Mouse (Mus musculus): Measurements from ENCODE around the gene C1qtnf1. TPM values are rescaled to one million over a fixed set of nuclear protein-coding genes. Genes with fewer than 3 reads are reported as not detected.

C1qtnf1 gene
- polyA plus RNA-seq, 2 experiments, result 1.1 to 1.4 TPM

DNA sequence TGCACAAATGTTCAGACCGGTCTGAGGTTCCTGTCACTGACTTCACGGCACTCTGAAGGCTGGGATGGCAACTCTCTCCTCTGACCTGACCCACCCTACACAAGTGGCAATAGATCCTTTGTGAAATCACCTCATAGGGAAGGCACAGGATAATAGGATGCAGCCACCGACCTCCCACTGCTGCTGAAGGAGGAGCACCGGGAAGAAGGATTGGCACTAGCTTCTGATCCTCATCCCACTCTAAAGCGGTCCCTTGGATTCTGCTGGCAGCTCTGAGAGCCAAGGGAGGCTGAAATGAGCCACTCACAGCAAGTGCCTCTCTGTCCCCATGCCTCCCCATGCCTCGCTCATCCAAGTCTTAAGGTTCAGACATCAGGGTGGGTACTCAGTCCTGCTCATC is 33.5 kb upstream of the C1qtnf1 start:
- no peaks in the 10 kb centered on the region; the same call in 1 of the 2 replicates for H3K36me3 ChIP-seq (replicated peaks; ENCODE audit: control insufficient read depth, insufficient read depth, low read depth)
- H3K4me2 ChIP-seq (ENCODE audit: low read depth), result no peak overlapping the region
- no peaks in the 10 kb centered on the region for H3K27me3 ChIP-seq (ENCODE audit: control insufficient read depth, insufficient read depth, low read length)
- H3K4me3 ChIP-seq (ENCODE audit: insufficient read depth in 1 of 2, low read depth in 2 of 2, low read length in 2 of 2), result no peak overlapping the region
- H3K4me1 ChIP-seq (replicated peaks; ENCODE audit: control insufficient read depth in 2 of 2, insufficient read depth in 2 of 2, low read length in 1 of 2), result peaks cover under 1 to 2% of the 10 kb centered on the region in 2 experiments
- TF ChIP-seq CTCF (IDR thresholded peaks at IDR 0.05; ENCODE audit: low read depth) (no peak), EP300 (IDR thresholded peaks at IDR 0.05; ENCODE audit: low read depth) (no peak)
- H3K9me3 ChIP-seq (ENCODE audit: control insufficient read depth, low read length), result no peaks in the 10 kb centered on the region
- no peak overlapping the region for H3K27ac ChIP-seq
- DNase-seq (ENCODE audit: low read depth in 3 of 3, low spot score in 3 of 3) (no peak), ATAC-seq (ENCODE audit: insufficient read depth) (no peak)
- 45% methylated on average over 6 of the region's 6 CpGs for WGBS (ENCODE audit: insufficient replicate concordance)
- H3K9ac ChIP-seq (replicated peaks), result no peak overlapping the region

DNA sequence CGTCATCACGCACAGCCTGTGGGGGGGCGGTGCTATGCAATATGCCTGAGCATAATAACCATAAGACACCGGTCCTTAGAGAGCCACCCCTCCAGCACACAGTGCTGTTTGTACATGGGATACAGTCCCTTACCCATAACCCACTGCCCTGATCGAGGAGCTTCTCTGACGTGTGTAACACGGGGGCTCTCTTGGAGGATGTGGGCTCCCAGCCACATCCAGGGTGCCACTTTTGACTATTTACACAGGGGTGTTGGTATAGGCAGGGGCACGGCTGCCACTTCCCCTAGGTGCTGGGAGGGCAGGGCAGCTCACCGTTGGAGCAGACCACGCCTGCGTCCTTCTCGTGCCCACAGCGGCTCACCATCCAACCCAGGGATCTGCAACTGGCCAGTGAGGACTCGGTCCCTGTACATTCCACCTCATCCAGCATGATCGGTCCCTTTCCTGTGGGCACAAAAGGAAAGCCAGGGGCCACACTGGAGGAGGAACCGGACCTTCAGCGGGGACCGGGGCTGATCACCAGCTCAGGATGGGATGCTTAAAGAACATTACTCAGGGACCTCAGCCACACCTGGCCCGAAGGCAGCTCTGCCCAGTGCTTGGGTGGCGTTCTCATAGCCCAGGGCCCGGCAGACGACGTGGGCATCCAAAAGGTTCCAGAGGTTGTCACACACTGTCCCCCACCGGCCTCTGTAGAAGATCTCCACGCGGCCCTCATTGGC is 30.0 kb upstream of the C1qtnf1 start:
- WGBS (ENCODE audit: insufficient replicate concordance), result 80% methylated on average over 26 of the region's 26 CpGs
- Histone ChIP-seq H3K4me2 (ENCODE audit: low read depth) (no peak overlapping the region), H3K4me3 (ENCODE audit: insufficient read depth in 1 of 2, low read depth in 2 of 2, low read length in 2 of 2) (no peak overlapping the region), H3K36me3 (replicated peaks; ENCODE audit: control insufficient read depth, insufficient read depth, low read depth) (no peaks in the 10 kb centered on the region; the same call in 1 of the 2 replicates), H3K27ac (no peak overlapping the region), H3K27me3 (ENCODE audit: control insufficient read depth, insufficient read depth, low read length) (no peaks in the 10 kb centered on the region), H3K9me3 (ENCODE audit: control insufficient read depth, low read length) (no peaks in the 10 kb centered on the region), H3K9ac (replicated peaks) (no peak overlapping the region), H3K4me1 (replicated peaks; ENCODE audit: control insufficient read depth in 2 of 2, insufficient read depth in 2 of 2, low read length in 1 of 2) (peaks cover 9 to 25% of the 10 kb centered on the region in 2 experiments)
- DNase-seq (ENCODE audit: low read depth in 3 of 3, low spot score in 3 of 3), result no peak
- TF ChIP-seq EP300 (IDR thresholded peaks at IDR 0.05; ENCODE audit: low read depth), result no peak
- TF ChIP-seq CTCF (IDR thresholded peaks at IDR 0.05; ENCODE audit: low read depth), result no peak
- ATAC-seq (ENCODE audit: insufficient read depth), result no peak

DNA sequence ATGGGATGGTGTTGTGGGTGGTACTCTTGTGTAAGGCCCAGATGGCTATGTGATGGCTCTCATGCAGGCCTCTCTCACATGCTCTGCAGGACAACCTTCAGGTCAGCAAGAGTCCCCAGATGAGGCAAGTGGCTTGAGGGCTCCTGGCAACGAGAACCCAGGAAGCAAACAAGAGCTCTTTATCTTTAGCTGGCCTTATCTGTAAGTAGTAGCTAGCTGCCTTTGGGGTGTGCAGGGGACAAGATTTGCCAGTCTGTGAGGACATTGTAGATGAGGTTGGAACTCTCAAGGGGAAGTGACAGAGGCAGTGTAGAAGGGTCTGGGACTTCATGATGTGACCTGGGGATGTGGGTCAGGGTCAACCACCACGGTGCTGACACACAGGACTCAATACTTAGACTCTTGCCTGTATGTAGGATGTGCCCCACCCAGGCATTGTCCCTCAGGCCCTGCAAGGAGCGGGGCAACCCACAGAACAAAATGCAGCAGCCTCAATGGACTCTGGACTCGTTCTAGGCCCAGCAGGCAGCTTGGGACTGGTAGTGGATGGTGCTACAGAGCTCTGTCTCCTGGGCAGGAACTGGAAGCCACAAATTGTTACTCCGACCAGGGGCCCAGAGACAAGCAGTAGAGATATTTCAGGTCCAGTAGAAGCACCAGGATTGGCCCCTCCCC is 28.0 kb upstream of the C1qtnf1 start:
- no peak for DNase-seq (ENCODE audit: low read depth in 3 of 3, low spot score in 3 of 3)
- Histone ChIP-seq H3K27ac (no peak overlapping the region), H3K9me3 (ENCODE audit: control insufficient read depth, low read length) (no peaks in the 10 kb centered on the region), H3K4me2 (ENCODE audit: low read depth) (peak overlapping the region; percentile 28), H3K27me3 (ENCODE audit: control insufficient read depth, insufficient read depth, low read length) (no peaks in the 10 kb centered on the region), H3K4me1 (replicated peaks; ENCODE audit: control insufficient read depth in 2 of 2, insufficient read depth in 2 of 2, low read length in 1 of 2) (peaks cover 9 to 25% of the 10 kb centered on the region in 2 experiments), H3K36me3 (replicated peaks; ENCODE audit: control insufficient read depth, insufficient read depth, low read depth) (no peaks in the 10 kb centered on the region; the same call in 1 of the 2 replicates), H3K9ac (replicated peaks) (no peak overlapping the region; the same call in 1 of the 2 replicates), H3K4me3 (ENCODE audit: insufficient read depth in 1 of 2, low read depth in 2 of 2, low read length in 2 of 2) (no peak overlapping the region)
- 13% methylated on average over 5 of the region's 5 CpGs for WGBS (ENCODE audit: insufficient replicate concordance)
- TF ChIP-seq EP300 (IDR thresholded peaks at IDR 0.05; ENCODE audit: low read depth) (peak; percentile 71), CTCF (IDR thresholded peaks at IDR 0.05; ENCODE audit: low read depth) (no peak)
- peak; percentile 55 for ATAC-seq (ENCODE audit: insufficient read depth)

DNA sequence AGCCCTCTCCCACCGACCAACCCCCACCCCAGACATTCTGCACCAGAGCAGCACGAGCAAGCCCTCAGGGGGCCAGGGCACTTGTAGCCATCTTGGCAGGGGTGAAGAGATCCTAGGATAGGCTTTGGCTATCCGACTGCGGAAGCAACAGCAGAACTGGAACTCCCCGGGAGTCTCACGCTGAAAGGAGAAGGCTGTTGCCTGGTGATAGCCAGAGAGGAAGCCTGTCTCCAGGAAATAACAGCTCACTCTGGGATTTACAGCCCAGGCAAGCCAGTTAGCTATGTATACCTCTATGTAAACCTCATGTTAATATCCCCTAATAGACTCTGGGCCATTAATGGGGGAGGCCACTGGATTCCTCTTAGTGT is 27.5 kb upstream of the C1qtnf1 start:
- H3K36me3 ChIP-seq (replicated peaks; ENCODE audit: control insufficient read depth, insufficient read depth, low read depth), result no peaks in the 10 kb centered on the region; the same call in 1 of the 2 replicates
- 5% methylated on average over 6 of the region's 6 CpGs for WGBS (ENCODE audit: insufficient replicate concordance)
- TF ChIP-seq EP300 (IDR thresholded peaks at IDR 0.05; ENCODE audit: low read depth) (no peak), CTCF (IDR thresholded peaks at IDR 0.05; ENCODE audit: low read depth) (no peak)
- no peaks in the 10 kb centered on the region for H3K9me3 ChIP-seq (ENCODE audit: control insufficient read depth, low read length)
- peaks cover 9 to 25% of the 10 kb centered on the region in 2 experiments for H3K4me1 ChIP-seq (replicated peaks; ENCODE audit: control insufficient read depth in 2 of 2, insufficient read depth in 2 of 2, low read length in 1 of 2)
- H3K4me2 ChIP-seq (ENCODE audit: low read depth), result peak overlapping the region; percentile 28
- H3K4me3 ChIP-seq (ENCODE audit: insufficient read depth in 1 of 2, low read depth in 2 of 2, low read length in 2 of 2), result no peak overlapping the region
- H3K27ac ChIP-seq, result no peak overlapping the region
- ATAC-seq (ENCODE audit: insufficient read depth) (peak; percentile 10; the same call in 1 of the 2 replicates), DNase-seq (ENCODE audit: low read depth in 3 of 3, low spot score in 3 of 3) (peak in 1 of 3 experiments; percentile 22)
- H3K27me3 ChIP-seq (ENCODE audit: control insufficient read depth, insufficient read depth, low read length), result no peaks in the 10 kb centered on the region
- H3K9ac ChIP-seq (replicated peaks), result no peak overlapping the region; the same call in 1 of the 2 replicates

DNA sequence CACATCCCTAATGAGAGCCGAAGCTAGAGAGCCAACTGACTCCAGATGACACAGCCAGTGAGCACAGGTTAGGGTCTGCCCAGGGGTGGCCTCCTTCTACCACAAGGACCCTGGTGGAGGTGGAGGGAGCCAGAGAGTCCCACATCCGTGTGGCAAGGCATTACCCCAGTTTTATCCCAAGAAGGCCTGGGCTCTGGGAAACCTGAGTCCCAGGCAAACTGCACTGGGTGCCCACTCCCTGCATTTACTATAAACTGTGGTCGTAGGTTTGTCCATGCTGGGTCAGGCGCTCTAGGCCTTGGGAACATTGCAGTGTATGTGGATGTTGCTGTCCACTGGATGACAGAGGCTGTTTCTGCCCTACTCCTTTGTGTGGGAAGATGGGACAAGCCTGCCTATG is 26.8 kb upstream of the C1qtnf1 start:
- TF ChIP-seq CTCF (IDR thresholded peaks at IDR 0.05; ENCODE audit: low read depth) (no peak), EP300 (IDR thresholded peaks at IDR 0.05; ENCODE audit: low read depth) (no peak)
- Histone ChIP-seq H3K36me3 (replicated peaks; ENCODE audit: control insufficient read depth, insufficient read depth, low read depth) (no peaks in the 10 kb centered on the region; the same call in 1 of the 2 replicates), H3K9ac (replicated peaks) (no peak overlapping the region), H3K4me3 (ENCODE audit: insufficient read depth in 1 of 2, low read depth in 2 of 2, low read length in 2 of 2) (peak overlapping the region; percentile 1 to 34; a peak in 3 of 4 replicates), H3K4me2 (ENCODE audit: low read depth) (peak overlapping the region; percentile 28), H3K27ac (no peak overlapping the region), H3K4me1 (replicated peaks; ENCODE audit: control insufficient read depth in 2 of 2, insufficient read depth in 2 of 2, low read length in 1 of 2) (peaks cover 9 to 25% of the 10 kb centered on the region in 2 experiments), H3K27me3 (ENCODE audit: control insufficient read depth, insufficient read depth, low read length) (no peaks in the 10 kb centered on the region), H3K9me3 (ENCODE audit: control insufficient read depth, low read length) (no peaks in the 10 kb centered on the region)
- 58% methylated on average over 4 of the region's 4 CpGs for WGBS (ENCODE audit: insufficient replicate concordance)
- DNase-seq (ENCODE audit: low read depth in 3 of 3, low spot score in 3 of 3) (no peak), ATAC-seq (ENCODE audit: insufficient read depth) (no peak)

Measured in liver, embryonic 14.5 days (tissue).